Mouse (Mus musculus): ENCODE results near the gene Dmrta1.
"Not testable (repeated sequence)": the region's sequence is repeated elsewhere in the genome, so short reads cannot be mapped to it uniquely, and the experiment has no call there.

The Dmrta1 gene

DNA sequence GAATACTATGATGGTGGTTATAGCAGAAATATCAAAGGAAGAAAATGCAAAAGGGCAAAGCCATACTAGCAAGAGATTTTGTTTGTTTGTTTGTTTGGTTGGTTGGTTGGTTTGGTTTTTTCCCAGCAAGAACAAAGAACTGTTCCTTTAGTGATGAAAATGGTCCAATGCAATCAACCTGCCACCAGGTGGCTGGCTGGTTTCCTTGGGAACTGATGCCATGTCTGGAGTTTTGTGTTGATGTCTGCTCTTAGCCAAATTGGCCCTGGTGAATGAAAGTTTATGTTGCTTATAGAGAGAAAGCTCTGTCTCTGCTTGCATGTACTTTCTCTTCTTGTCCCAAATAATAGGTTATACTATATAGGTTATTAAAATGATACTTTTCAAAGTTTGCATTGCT is 18.7 kb downstream of the Dmrta1 start:
- in situ Hi-C loops (cut with MboI; ENCODE audit: low pct_unique_long_range_greater_than_20kb in 1 of 2, low sequenced_read_pairs in 2 of 2, unreplicated experiment in 1 of 2), result loop anchor here (25.0 kb wide), 1 partner anchor 536 kb away; no protein-coding TSS in a partner anchor

DNA sequence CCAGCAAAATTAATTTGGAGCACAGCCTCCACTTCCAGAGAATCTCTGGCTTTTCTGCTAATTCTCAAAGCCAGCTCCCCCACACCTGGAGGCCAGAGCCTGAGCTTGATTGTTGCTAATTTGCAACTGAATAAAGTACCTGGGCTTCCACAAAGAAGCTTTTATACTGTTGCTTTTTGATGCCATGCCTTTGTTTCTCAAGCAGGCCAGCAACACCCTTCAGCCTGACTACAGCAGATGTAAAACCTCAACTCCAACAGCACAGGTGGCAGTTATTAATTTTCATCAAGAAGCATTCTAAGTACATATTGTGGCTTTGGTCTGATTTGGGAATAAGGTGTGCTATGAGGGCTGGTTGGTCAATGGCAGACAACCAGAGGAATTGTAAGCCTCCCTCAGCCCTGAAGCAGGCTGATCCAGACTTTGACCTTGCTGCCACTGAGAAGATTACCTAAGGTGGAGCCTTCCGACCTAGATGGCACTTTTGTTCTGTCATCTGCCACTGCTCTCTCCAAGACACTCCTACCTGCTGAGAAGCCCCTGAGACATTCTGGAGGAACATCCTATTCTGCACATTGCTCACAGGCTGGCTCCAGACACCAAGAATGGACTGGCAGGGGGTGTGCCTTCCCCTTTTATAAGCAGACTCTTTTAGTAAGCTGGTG is 44.4 kb downstream of the Dmrta1 start:
- in situ Hi-C loops (cut with MboI; ENCODE audit: low pct_unique_long_range_greater_than_20kb in 1 of 2, low sequenced_read_pairs in 2 of 2, unreplicated experiment in 1 of 2), result not testable (repeated sequence)

Measured in mouse embryonic stem cell (cell line).